Mouse (Mus musculus) MEL (cell line): ENCODE measurements at regions not wholly inside any gene's neighbourhood (a gene's known extent, or its start where the extent isn't known, plus 50 kb on each side); places are given as distances from the start of the nearest gene placed in this dataset.

ENCODE experiments used
- KAT2A ChIP-seq: conservative IDR thresholded peaks from 2 replicates; pipeline ENCODE4 v1.6.1; 2012; ENCODE audit warnings: low read depth, low read length, improper control_type of control experiment, inconsistent platforms
- UBTF ChIP-seq: IDR thresholded peaks from 2 replicates; pipeline ENCODE4 v1.6.1; 2012; ENCODE audit warnings: low read depth, mild to moderate bottlenecking, inconsistent platforms, low read length, improper control_type of control experiment, moderate library complexity, borderline replicate concordance; ENCODE audit not compliant: insufficient read depth

- no peak for TF ChIP-seq KAT2A
- TF ChIP-seq UBTF = no peak
Measured at GRCm38 (mm10) chr14:87306011-87306410, 110.4 kb upstream of the Tdrd3 start.
